Mouse (Mus musculus) c-Kit-positive CD71-negative TER-119-negative erythroid progenitor cells, embryonic 14.5 days (primary cell): ENCODE measurements at regions not wholly inside any gene's neighbourhood (a gene's known extent, or its start where the extent isn't known, plus 50 kb on each side); places are given as distances from the start of the nearest gene placed in this dataset.

ENCODE experiments used
- DNase-seq: peaks from one replicate; pipeline ENCODE4 v3.0.0-alpha.2; 2013; ENCODE audit warnings: low read depth

GRCm38 (mm10) chr4:53320735-53321449 is 119.3 kb upstream of the Slc44a1 start:
- DNase-seq, result no peak

- no peak for DNase-seq
Measured at GRCm38 (mm10) chr4:53319051-53319450, 121.2 kb upstream of the Slc44a1 start.

GRCm38 (mm10) chr4:53318181-53318580 is 122.0 kb upstream of the Slc44a1 start:
- no peak for DNase-seq

- no peak for DNase-seq
Measured at GRCm38 (mm10) chr4:53317453-53317824, 122.8 kb upstream of the Slc44a1 start.

GRCm38 (mm10) chr4:53316796-53317452 is 123.3 kb upstream of the Slc44a1 start:
- DNase-seq, result no peak

- DNase-seq, result no peak
Measured at GRCm38 (mm10) chr4:53315876-53316762, 124.1 kb upstream of the Slc44a1 start.

GRCm38 (mm10) chr4:53315121-53315875 is 124.9 kb upstream of the Slc44a1 start:
- no peak for DNase-seq

- DNase-seq, result no peak
Measured at GRCm38 (mm10) chr4:53314076-53314475, 126.1 kb upstream of the Slc44a1 start.

GRCm38 (mm10) chr4:53307121-53307520 is 133.1 kb upstream of the Slc44a1 start:
- DNase-seq, result no peak

GRCm38 (mm10) chr4:53304782-53305385 is 135.3 kb upstream of the Slc44a1 start:
- no peak for DNase-seq

GRCm38 (mm10) chr4:53304290-53304654 is 135.9 kb upstream of the Slc44a1 start:
- no peak for DNase-seq

- DNase-seq, result no peak
Measured at GRCm38 (mm10) chr4:53303621-53304289, 136.5 kb upstream of the Slc44a1 start.

GRCm38 (mm10) chr4:53297975-53298374 is 138.3 kb upstream of the Abca1 start:
- DNase-seq, result no peak

GRCm38 (mm10) chr4:53292606-53293005 is 132.9 kb upstream of the Abca1 start:
- DNase-seq, result no peak

GRCm38 (mm10) chr4:53277741-53278525 is 118.2 kb upstream of the Abca1 start:
- DNase-seq, result peak; percentile 37

- no peak for DNase-seq
Measured at GRCm38 (mm10) chr4:53270433-53270832, 110.7 kb upstream of the Abca1 start.

- DNase-seq, result no peak
Measured at GRCm38 (mm10) chr4:53269999-53270398, 110.3 kb upstream of the Abca1 start.

- no peak for DNase-seq
Measured at GRCm38 (mm10) chr4:53269251-53269842, 109.7 kb upstream of the Abca1 start.

- DNase-seq, result no peak
Measured at GRCm38 (mm10) chr4:53264901-53265300, 105.2 kb upstream of the Abca1 start.

GRCm38 (mm10) chr4:53264501-53264900 is 104.8 kb upstream of the Abca1 start:
- no peak for DNase-seq
